Mouse (Mus musculus): ENCODE results near the gene Adam22. TPM values are rescaled to one million over a fixed set of nuclear protein-coding genes. Genes with fewer than 3 reads are reported as not detected.

Gene Adam22
- polyA plus RNA-seq, 1 experiment: 0.55 TPM

DNA sequence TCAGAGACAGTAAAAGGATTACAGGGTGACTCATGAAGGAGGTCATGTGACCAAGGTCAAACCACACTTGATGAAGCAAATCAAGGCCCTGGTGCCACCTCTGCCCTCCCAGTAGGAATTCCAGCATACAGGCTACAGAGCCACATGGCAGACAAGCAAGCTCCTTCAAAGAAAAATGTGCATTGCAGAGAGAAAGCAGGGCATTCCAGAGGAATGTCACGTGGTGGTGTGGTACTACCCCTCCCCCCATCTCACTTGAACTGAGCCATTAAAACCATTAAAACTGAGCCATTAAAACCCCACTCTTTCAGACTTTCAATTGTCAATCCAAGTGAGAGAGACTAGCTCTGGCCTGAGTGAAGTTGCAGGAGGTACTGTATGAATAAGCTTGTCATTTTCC, 74.7 kb downstream of the Adam22 start:
- Histone ChIP-seq H3K36me3 (ENCODE audit: control insufficient read depth, insufficient read depth, low read length) (no peaks in the 10 kb centered on the region), H3K4me1 (replicated peaks; ENCODE audit: control insufficient read depth, insufficient read depth, low read length) (no peaks in the 10 kb centered on the region), H3K27ac (ENCODE audit: control insufficient read depth, insufficient read depth, low read length) (no peak overlapping the region), H3K4me3 (ENCODE audit: control insufficient read depth, insufficient read depth, low read length) (no peak overlapping the region), H3K27me3 (ENCODE audit: control insufficient read depth, insufficient read depth, low read length) (no peaks in the 10 kb centered on the region)
- TF ChIP-seq POLR2A (IDR thresholded peaks at IDR 0.05; ENCODE audit: control insufficient read depth, extremely low read depth, insufficient read depth, low read length, poor library complexity) (no peak), CTCF (IDR thresholded peaks at IDR 0.05; ENCODE audit: borderline replicate concordance, control insufficient read depth, extremely low read depth, insufficient read depth, low read length, poor library complexity) (no peak)
- WGBS: 94% methylated on average over 1 of the region's 1 CpGs
- no peak for DNase-seq

DNA sequence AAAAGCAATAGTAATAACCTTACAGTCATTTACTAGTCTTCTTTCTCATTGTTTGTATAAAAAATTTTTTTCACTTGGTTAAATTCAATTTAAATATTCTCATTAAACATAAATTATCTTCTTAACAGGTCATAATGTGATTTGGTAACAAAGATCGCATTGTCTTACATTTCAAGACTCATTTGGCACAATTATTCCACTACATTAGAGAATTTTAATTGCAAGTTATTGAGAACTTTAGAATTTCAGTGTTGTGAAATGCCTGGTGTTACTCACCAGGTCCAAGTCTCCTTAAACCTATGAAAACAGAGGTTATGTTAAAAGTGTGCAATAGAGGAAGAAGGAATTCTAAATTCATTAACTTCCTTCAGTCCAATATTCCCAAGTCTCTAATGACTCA, 76.5 kb downstream of the Adam22 start:
- no peak for DNase-seq
- Histone ChIP-seq H3K36me3 (ENCODE audit: control insufficient read depth, insufficient read depth, low read length) (no peaks in the 10 kb centered on the region), H3K4me1 (replicated peaks; ENCODE audit: control insufficient read depth, insufficient read depth, low read length) (no peaks in the 10 kb centered on the region), H3K4me3 (ENCODE audit: control insufficient read depth, insufficient read depth, low read length) (no peak overlapping the region), H3K27ac (ENCODE audit: control insufficient read depth, insufficient read depth, low read length) (no peak overlapping the region), H3K27me3 (ENCODE audit: control insufficient read depth, insufficient read depth, low read length) (no peaks in the 10 kb centered on the region)
- 94% methylated on average over 1 of the region's 1 CpGs for WGBS
- TF ChIP-seq CTCF (IDR thresholded peaks at IDR 0.05; ENCODE audit: borderline replicate concordance, control insufficient read depth, extremely low read depth, insufficient read depth, low read length, poor library complexity) (no peak), POLR2A (IDR thresholded peaks at IDR 0.05; ENCODE audit: control insufficient read depth, extremely low read depth, insufficient read depth, low read length, poor library complexity) (no peak)

DNA sequence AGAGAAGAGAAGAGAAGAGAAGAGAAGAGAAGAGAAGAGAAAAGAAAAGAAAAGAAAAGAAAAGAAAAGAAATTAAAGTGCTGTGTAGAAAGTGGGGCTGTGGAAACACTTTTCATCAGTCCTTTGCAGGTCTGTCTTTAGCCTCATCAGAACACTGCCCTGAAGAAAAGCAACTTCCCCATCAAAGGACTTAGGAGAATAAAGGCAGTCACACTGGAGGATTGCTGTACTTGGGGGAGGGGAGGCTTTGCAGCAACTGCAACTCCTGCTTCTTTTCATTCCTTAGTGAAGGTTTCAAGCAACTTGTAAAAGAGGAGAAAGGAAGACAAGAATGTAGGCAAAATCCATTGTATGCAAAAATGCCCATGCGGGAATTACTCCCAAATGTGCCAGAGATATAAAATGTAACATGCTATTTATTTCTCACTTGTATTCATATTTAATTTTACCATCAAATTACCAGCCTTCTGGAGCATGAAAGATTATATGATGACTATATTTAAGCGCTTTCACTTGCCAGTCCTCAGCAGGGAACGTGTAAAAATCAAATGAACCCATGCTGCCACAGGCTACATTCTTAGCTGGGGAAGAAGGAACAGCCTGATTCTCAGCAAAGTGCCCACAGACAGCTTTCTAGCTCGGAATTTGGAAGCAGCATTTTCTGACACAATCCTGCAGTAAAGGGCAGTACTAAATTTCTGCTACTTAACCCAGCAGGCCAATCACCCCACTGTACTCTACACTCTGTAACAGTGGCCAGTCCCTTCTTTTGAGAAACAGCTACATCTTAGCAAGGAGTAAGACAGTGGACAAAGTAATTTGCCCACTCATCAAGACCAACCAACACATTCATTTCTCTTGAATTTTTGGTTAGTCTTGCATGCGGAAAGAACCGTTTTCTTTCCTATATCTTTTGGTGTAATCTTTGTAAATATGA, 78.0 kb downstream of the Adam22 start:
- DNase-seq: no peak
- TF ChIP-seq CTCF (IDR thresholded peaks at IDR 0.05; ENCODE audit: borderline replicate concordance, control insufficient read depth, extremely low read depth, insufficient read depth, low read length, poor library complexity) (no peak), POLR2A (IDR thresholded peaks at IDR 0.05; ENCODE audit: control insufficient read depth, extremely low read depth, insufficient read depth, low read length, poor library complexity) (no peak)
- Histone ChIP-seq H3K36me3 (ENCODE audit: control insufficient read depth, insufficient read depth, low read length) (no peaks in the 10 kb centered on the region), H3K4me1 (replicated peaks; ENCODE audit: control insufficient read depth, insufficient read depth, low read length) (no peaks in the 10 kb centered on the region), H3K27me3 (ENCODE audit: control insufficient read depth, insufficient read depth, low read length) (no peaks in the 10 kb centered on the region), H3K4me3 (ENCODE audit: control insufficient read depth, insufficient read depth, low read length) (no peak overlapping the region), H3K27ac (ENCODE audit: control insufficient read depth, insufficient read depth, low read length) (no peak overlapping the region)
- 91% methylated on average over 6 of the region's 6 CpGs for WGBS

DNA sequence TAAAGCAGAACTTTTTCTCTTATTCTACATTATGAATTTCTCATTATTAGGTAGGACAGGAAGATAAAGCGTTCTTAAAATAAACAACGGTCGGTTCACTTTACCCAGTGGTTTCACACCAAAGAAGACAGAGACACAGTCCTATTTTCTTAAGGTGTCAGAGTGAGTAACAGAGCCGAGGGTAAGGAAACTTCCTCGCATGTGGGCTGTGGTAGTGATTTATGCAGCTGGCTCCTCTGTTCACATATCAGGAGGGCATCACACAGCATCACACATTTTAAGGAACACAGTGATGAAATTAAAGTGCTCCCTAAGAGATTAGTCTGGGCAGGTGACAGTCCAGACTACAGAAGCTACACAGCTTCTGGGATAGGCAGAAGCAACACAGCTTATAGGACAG, 83.8 kb downstream of the Adam22 start:
- 87% methylated on average over 5 of the region's 5 CpGs for WGBS
- Histone ChIP-seq H3K27me3 (ENCODE audit: control insufficient read depth, insufficient read depth, low read length) (no peaks in the 10 kb centered on the region), H3K36me3 (ENCODE audit: control insufficient read depth, insufficient read depth, low read length) (no peaks in the 10 kb centered on the region), H3K27ac (ENCODE audit: control insufficient read depth, insufficient read depth, low read length) (no peak overlapping the region), H3K4me3 (ENCODE audit: control insufficient read depth, insufficient read depth, low read length) (no peak overlapping the region), H3K4me1 (replicated peaks; ENCODE audit: control insufficient read depth, insufficient read depth, low read length) (no peaks in the 10 kb centered on the region)
- TF ChIP-seq POLR2A (IDR thresholded peaks at IDR 0.05; ENCODE audit: control insufficient read depth, extremely low read depth, insufficient read depth, low read length, poor library complexity) (no peak), CTCF (IDR thresholded peaks at IDR 0.05; ENCODE audit: borderline replicate concordance, control insufficient read depth, extremely low read depth, insufficient read depth, low read length, poor library complexity) (no peak)
- no peak for DNase-seq

DNA sequence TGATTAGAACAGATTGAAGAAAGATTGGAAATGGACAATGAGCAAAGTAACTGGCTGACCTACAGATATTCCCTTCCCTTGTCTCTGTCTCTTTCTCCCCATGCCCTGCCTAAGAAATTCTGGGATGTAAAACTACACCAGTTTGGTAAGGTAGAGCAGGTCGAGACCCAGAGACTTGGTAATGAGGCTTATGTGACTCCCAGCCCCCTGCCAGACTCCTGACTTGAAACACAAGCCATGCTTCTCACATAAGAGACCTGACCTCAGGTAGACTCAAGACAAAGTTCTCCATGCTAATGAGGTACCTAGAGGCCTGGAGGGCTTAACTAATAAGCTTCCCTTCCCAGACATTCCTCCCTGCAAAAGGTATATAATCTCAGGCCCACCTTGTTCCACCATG, 91.8 kb downstream of the Adam22 start:
- no peaks in the 10 kb centered on the region for H3K27me3 ChIP-seq (ENCODE audit: control insufficient read depth, insufficient read depth, low read length)
- no peak overlapping the region for H3K4me3 ChIP-seq (ENCODE audit: control insufficient read depth, insufficient read depth, low read length)
- TF ChIP-seq CTCF (IDR thresholded peaks at IDR 0.05; ENCODE audit: borderline replicate concordance, control insufficient read depth, extremely low read depth, insufficient read depth, low read length, poor library complexity) (no peak), POLR2A (IDR thresholded peaks at IDR 0.05; ENCODE audit: control insufficient read depth, extremely low read depth, insufficient read depth, low read length, poor library complexity) (no peak)
- no peak for DNase-seq
- H3K27ac ChIP-seq (ENCODE audit: control insufficient read depth, insufficient read depth, low read length): no peak overlapping the region
- no peaks in the 10 kb centered on the region for H3K36me3 ChIP-seq (ENCODE audit: control insufficient read depth, insufficient read depth, low read length)
- WGBS: 90% methylated on average over 1 of the region's 1 CpGs
- no peaks in the 10 kb centered on the region for H3K4me1 ChIP-seq (replicated peaks; ENCODE audit: control insufficient read depth, insufficient read depth, low read length)

DNA sequence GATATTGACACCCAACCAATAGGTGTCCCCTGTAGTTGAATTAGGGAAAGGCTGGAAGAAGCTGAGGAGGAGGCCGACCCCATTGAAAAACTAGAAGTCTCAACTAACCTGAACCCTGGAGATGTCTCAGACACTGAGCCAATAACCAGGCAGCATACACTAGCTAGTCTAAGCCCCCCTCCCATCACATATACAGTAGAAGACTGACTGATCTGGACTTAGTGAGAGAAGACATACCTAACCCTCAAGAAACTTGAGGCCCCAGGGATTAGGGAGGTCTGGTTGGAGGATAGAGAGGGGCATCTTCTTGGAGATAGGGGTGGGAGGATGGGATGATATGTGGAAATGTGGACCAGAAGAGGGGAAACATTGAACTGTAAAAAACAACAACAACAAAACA, 110.6 kb downstream of the Adam22 start:
- DNase-seq: no peak
- 100% methylated on average over 1 of the region's 1 CpGs for WGBS
- Histone ChIP-seq H3K4me3 (ENCODE audit: control insufficient read depth, insufficient read depth, low read length) (no peak overlapping the region), H3K27me3 (ENCODE audit: control insufficient read depth, insufficient read depth, low read length) (no peaks in the 10 kb centered on the region), H3K36me3 (ENCODE audit: control insufficient read depth, insufficient read depth, low read length) (no peaks in the 10 kb centered on the region), H3K27ac (ENCODE audit: control insufficient read depth, insufficient read depth, low read length) (no peak overlapping the region), H3K4me1 (replicated peaks; ENCODE audit: control insufficient read depth, insufficient read depth, low read length) (no peaks in the 10 kb centered on the region)
- TF ChIP-seq POLR2A (IDR thresholded peaks at IDR 0.05; ENCODE audit: control insufficient read depth, extremely low read depth, insufficient read depth, low read length, poor library complexity) (no peak), CTCF (IDR thresholded peaks at IDR 0.05; ENCODE audit: borderline replicate concordance, control insufficient read depth, extremely low read depth, insufficient read depth, low read length, poor library complexity) (no peak)

All from thymus, adult 2 months (tissue).